Mouse (Mus musculus) kidney, adult 2 months (tissue): Measurements from ENCODE around the gene Stx3. TPM values are rescaled to one million over a fixed set of nuclear protein-coding genes. Genes with fewer than 3 reads are reported as not detected.
A peak's percentile ranks its signal among the peaks of the same experiment; 100 is the strongest.

ENCODE experiments used
- DNase-seq: peaks from one replicate; pipeline ENCODE4 v3.0.0; 2021
- H3K27ac ChIP-seq: fragments of 200-500 bp; 2 replicates; pipeline ENCODE4 v1.5.1; 2012; ENCODE audit warnings: low read depth, low read length, control low read depth, inconsistent platforms; ENCODE audit not compliant: insufficient read depth
- H3K27me3 ChIP-seq: fragments of 200-500 bp; replicated peaks from 2 replicates; pipeline ENCODE4 v1.6.1; 2012; ENCODE audit warnings: mild to moderate bottlenecking, moderate library complexity, low read length, inconsistent platforms; ENCODE audit not compliant: control insufficient read depth, insufficient read depth
- H3K36me3 ChIP-seq: fragments of 200-500 bp; 2 replicates; pipeline ENCODE4 v1.6.1; 2012; ENCODE audit warnings: mild to moderate bottlenecking, moderate library complexity, low read length, inconsistent platforms; ENCODE audit not compliant: control insufficient read depth, insufficient read depth
- H3K4me1 ChIP-seq: fragments of 200-500 bp; 2 replicates; pipeline ENCODE4 v1.6.1; 2011; ENCODE audit warnings: low read length; ENCODE audit not compliant: control insufficient read depth, insufficient read depth
- H3K4me3 ChIP-seq: fragments of 200-500 bp; 2 replicates; pipeline ENCODE4 v1.5.1; 2011; ENCODE audit warnings: mild to moderate bottlenecking, low read depth, low read length, control low read depth; ENCODE audit not compliant: insufficient read depth
- CTCF ChIP-seq: fragments of 200-500 bp; conservative IDR thresholded peaks from 2 replicates; pipeline ENCODE4 v1.5.1; 2011; ENCODE audit warnings: low read depth, mild to moderate bottlenecking, control low read depth, low read length, moderate library complexity, mixed read lengths; ENCODE audit not compliant: insufficient read depth, insufficient read length
- POLR2A ChIP-seq: fragments of 200-500 bp; IDR thresholded peaks from one replicate; pipeline ENCODE4 v1.6.1; 2011; ENCODE audit warnings: low read depth, low read length, control low read depth
- WGBS: fragments of 180-500 bp; shearing (Covaris S2); methylation state at CpG from one replicate; pipeline ENCODE4 v1.1.7; 2018; 5-methylcytosine and 5-hydroxymethylcytosine counted together
- polyA plus RNA-seq: library from polyadenylated mRNA; depleted of rRNA; stranded (reverse); fragments of >200 nt; gene quantifications from 2 replicates; pipeline ENCODE4 v1.2.3, GENCODE M21; 2012

Gene Stx3
- polyA plus RNA-seq, 1 experiment, result 23.9 TPM

GRCm38 (mm10) chr19:11807822-11808221, 11.4 kb downstream of the Stx3 start:
- H3K4me3 ChIP-seq, result no peak overlapping the region
- DNase-seq, result no peak
- H3K27me3 ChIP-seq, result no peaks in the 10 kb centered on the region
- H3K4me1 ChIP-seq, result peaks cover 11% of the 10 kb centered on the region
- H3K36me3 ChIP-seq, result no peaks in the 10 kb centered on the region
- 70% methylated on average over 6 of the region's 6 CpGs for WGBS
- no peak for TF ChIP-seq POLR2A
- H3K27ac ChIP-seq, result no peak overlapping the region

GRCm38 (mm10) chr19:11807251-11807650, 12.0 kb downstream of the Stx3 start:
- Histone ChIP-seq H3K27me3 (no peaks in the 10 kb centered on the region), H3K4me1 (peaks cover 9% of the 10 kb centered on the region), H3K4me3 (no peak overlapping the region), H3K36me3 (no peaks in the 10 kb centered on the region), H3K27ac (no peak overlapping the region)
- DNase-seq, result no peak
- TF ChIP-seq POLR2A (no peak), CTCF (no peak)
- WGBS, result 63% methylated on average over 2 of the region's 2 CpGs

- H3K4me3 ChIP-seq, result no peak overlapping the region
- H3K4me1 ChIP-seq, result peaks cover 2% of the 10 kb centered on the region; the same call in 1 of the 2 replicates
- H3K27ac ChIP-seq, result no peak overlapping the region
- DNase-seq, result no peak
- 30% methylated on average over 1 of the region's 1 CpGs for WGBS
- no peaks in the 10 kb centered on the region for H3K36me3 ChIP-seq
- TF ChIP-seq POLR2A (no peak), CTCF (no peak)
- no peaks in the 10 kb centered on the region for H3K27me3 ChIP-seq
Measured at GRCm38 (mm10) chr19:11804423-11804822, 14.8 kb downstream of the Stx3 start.

GRCm38 (mm10) chr19:11800531-11801315, 18.5 kb downstream of the Stx3 start:
- WGBS, result 61% methylated on average over 8 of the region's 8 CpGs
- no peaks in the 10 kb centered on the region for H3K27me3 ChIP-seq
- no peaks in the 10 kb centered on the region for H3K36me3 ChIP-seq
- no peak overlapping the region for H3K4me3 ChIP-seq
- peaks cover 2% of the 10 kb centered on the region; the same call in 1 of the 2 replicates for H3K4me1 ChIP-seq
- DNase-seq, result peak; percentile 39
- TF ChIP-seq CTCF, result no peak; the same call in 1 of the 2 replicates
- TF ChIP-seq POLR2A, result no peak
- H3K27ac ChIP-seq, result no peak overlapping the region

DNA sequence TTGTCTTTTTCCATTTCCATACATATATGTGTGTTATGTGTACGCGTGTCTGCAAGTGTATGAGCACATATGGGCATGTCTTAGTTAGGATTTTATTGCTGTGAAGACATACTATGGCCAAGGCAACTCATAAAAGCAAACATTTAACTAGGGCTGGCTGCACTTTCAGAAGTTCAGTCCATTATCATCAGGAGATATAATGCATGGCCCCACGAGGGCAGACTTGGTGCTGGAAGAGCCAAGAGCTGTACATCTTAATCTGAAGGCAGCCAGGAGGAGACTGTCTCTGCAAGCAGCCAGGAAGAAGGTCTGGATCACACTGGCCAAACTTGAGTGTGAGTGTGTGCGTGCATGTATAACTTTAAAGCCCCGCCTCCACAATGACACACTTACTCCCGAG, 24.8 kb downstream of the Stx3 start:
- Histone ChIP-seq H3K36me3 (peaks cover 3% of the 10 kb centered on the region; the same call in 1 of the 2 replicates), H3K4me1 (no peaks in the 10 kb centered on the region), H3K27ac (no peak overlapping the region), H3K27me3 (no peaks in the 10 kb centered on the region), H3K4me3 (no peak overlapping the region)
- no peak for DNase-seq
- TF ChIP-seq CTCF, result no peak
- no peak for TF ChIP-seq POLR2A
- WGBS, result 74% methylated on average over 6 of the region's 6 CpGs

GRCm38 (mm10) chr19:11793741-11794359, 25.4 kb downstream of the Stx3 start:
- WGBS, result 69% methylated on average over 2 of the region's 2 CpGs
- DNase-seq, result no peak
- H3K36me3 ChIP-seq, result peaks cover 3% of the 10 kb centered on the region; the same call in 1 of the 2 replicates
- TF ChIP-seq POLR2A (no peak), CTCF (no peak)
- no peak overlapping the region for H3K27ac ChIP-seq
- no peak overlapping the region for H3K4me3 ChIP-seq
- no peaks in the 10 kb centered on the region for H3K4me1 ChIP-seq
- H3K27me3 ChIP-seq, result no peaks in the 10 kb centered on the region

- 74% methylated on average over 5 of the region's 5 CpGs for WGBS
- Histone ChIP-seq H3K4me3 (no peak overlapping the region), H3K36me3 (peaks cover 7% of the 10 kb centered on the region), H3K27ac (no peak overlapping the region), H3K4me1 (no peaks in the 10 kb centered on the region), H3K27me3 (no peaks in the 10 kb centered on the region)
- DNase-seq, result no peak
- TF ChIP-seq CTCF (no peak), POLR2A (no peak)
Measured at GRCm38 (mm10) chr19:11791825-11792224, 27.4 kb downstream of the Stx3 start.
